Mouse (Mus musculus) kidney, adult 18-20 months (tissue): ENCODE data around the gene Ntn1.
A peak's percentile ranks its signal among the peaks of the same experiment; 100 is the strongest.

Experiments used
- DNase-seq: peaks from one replicate; pipeline ENCODE4 v3.0.0; 2021

Gene Ntn1

GRCm38 (mm10) chr11:68400727-68401219 is at the start of gene Ntn1:
Gene Ntn1 (minus strand): TSS chr11:68400823.
- DNase-seq = no peak

- no peak for DNase-seq
Measured at GRCm38 (mm10) chr11:68448356-68448755, 47.7 kb upstream of the Ntn1 start.

- no peak for DNase-seq
Measured at GRCm38 (mm10) chr11:68447242-68447641, 46.6 kb upstream of the Ntn1 start.

GRCm38 (mm10) chr11:68446547-68446946 is 45.9 kb upstream of the Ntn1 start:
- no peak for DNase-seq

GRCm38 (mm10) chr11:68445901-68446300 is 45.3 kb upstream of the Ntn1 start:
- DNase-seq = no peak

GRCm38 (mm10) chr11:68442983-68443638 is 42.5 kb upstream of the Ntn1 start:
- no peak for DNase-seq

- no peak for DNase-seq
Measured at GRCm38 (mm10) chr11:68442346-68442745, 41.7 kb upstream of the Ntn1 start.

- DNase-seq = no peak
Measured at GRCm38 (mm10) chr11:68440965-68441364, 40.3 kb upstream of the Ntn1 start.

GRCm38 (mm10) chr11:68440100-68440499 is 39.5 kb upstream of the Ntn1 start:
- no peak for DNase-seq

GRCm38 (mm10) chr11:68436376-68436775 is 35.8 kb upstream of the Ntn1 start:
- DNase-seq = no peak

GRCm38 (mm10) chr11:68435601-68436000 is 35.0 kb upstream of the Ntn1 start:
- DNase-seq = no peak

GRCm38 (mm10) chr11:68434697-68435096 is 34.1 kb upstream of the Ntn1 start:
- DNase-seq = no peak

GRCm38 (mm10) chr11:68433534-68433933 is 32.9 kb upstream of the Ntn1 start:
- DNase-seq = no peak

- DNase-seq = no peak
Measured at GRCm38 (mm10) chr11:68432361-68433021, 31.9 kb upstream of the Ntn1 start.

- DNase-seq = peak; percentile 69
Measured at GRCm38 (mm10) chr11:68431699-68432360, 31.2 kb upstream of the Ntn1 start, which contains the start of gene Pik3r5. Gene Pik3r5 (plus strand): TSS chr11:68432121.

- no peak for DNase-seq
Measured at GRCm38 (mm10) chr11:68430662-68431061, 30.0 kb upstream of the Ntn1 start.

GRCm38 (mm10) chr11:68427083-68427570 is 26.5 kb upstream of the Ntn1 start:
- DNase-seq = no peak

- no peak for DNase-seq
Measured at GRCm38 (mm10) chr11:68425492-68426315, 25.1 kb upstream of the Ntn1 start.

GRCm38 (mm10) chr11:68417831-68418230 is 17.2 kb upstream of the Ntn1 start:
- DNase-seq = no peak

- no peak for DNase-seq
Measured at GRCm38 (mm10) chr11:68417001-68417400, 16.4 kb upstream of the Ntn1 start.

- peak; percentile 71 for DNase-seq
Measured at GRCm38 (mm10) chr11:68408127-68408526, 7.5 kb upstream of the Ntn1 start.

- DNase-seq = no peak
Measured at GRCm38 (mm10) chr11:68407266-68407926, 6.8 kb upstream of the Ntn1 start.
